Mouse (Mus musculus) layer of hippocampus, adult 18-20 months (tissue): Measurements from ENCODE around the gene Esf1. TPM values are rescaled to one million over a fixed set of nuclear protein-coding genes. Genes with fewer than 3 reads are reported as not detected.
"Not testable (repeated sequence)": the region's sequence is repeated elsewhere in the genome, so short reads cannot be mapped to it uniquely, and the experiment has no call there.

Experiments used
- DNase-seq, 2 experiments: peaks; one replicate each; pipeline ENCODE4 v3.0.0; 2022; ENCODE audit warnings: low spot score in 2 of 2
- total RNA-seq, 2 experiments: library from RNA; stranded (reverse); gene quantifications; 2 replicates each; pipeline ENCODE4 v1.2.3; 2021

Esf1 gene
- total RNA-seq, 2 experiments from 2014 or later, result 18.4 to 21.0 TPM

- no peak for DNase-seq
Measured at GRCm38 (mm10) chr2:140097131-140097591, 73.2 kb downstream of the Esf1 start.

GRCm38 (mm10) chr2:140096034-140096433, 74.3 kb downstream of the Esf1 start:
- DNase-seq, result no peak

GRCm38 (mm10) chr2:140093433-140093832, 76.9 kb downstream of the Esf1 start:
- DNase-seq, result peak; percentile 16 to 47

- no peak for DNase-seq
Measured at GRCm38 (mm10) chr2:140084245-140084644, 86.1 kb downstream of the Esf1 start.

GRCm38 (mm10) chr2:140080747-140081577, 89.4 kb downstream of the Esf1 start:
- no peak for DNase-seq

GRCm38 (mm10) chr2:140079284-140079683, 91.1 kb downstream of the Esf1 start:
- DNase-seq, result not testable (repeated sequence)

- DNase-seq, result no peak
Measured at GRCm38 (mm10) chr2:140078600-140079280, 91.6 kb downstream of the Esf1 start.

- DNase-seq, result no peak
Measured at GRCm38 (mm10) chr2:140077476-140077875, 92.9 kb downstream of the Esf1 start.

- no peak for DNase-seq
Measured at GRCm38 (mm10) chr2:140075150-140075549, 95.2 kb downstream of the Esf1 start.

Other genes starting within 250 kb of the Esf1 start
- gene Tasp1, start 103.8 kb downstream of the Esf1 start, total RNA-seq, result 10 to 100 TPM; 30.5 to 31.8 TPM
- gene Gm17374, start 18.5 kb downstream of the Esf1 start, total RNA-seq, result not detected
- 10 to 100 TPM; 46.5 to 48.4 TPM for gene Ndufaf5, start 85 bp upstream of the Esf1 start, total RNA-seq
- not detected for gene Sel1l2, start 219.1 kb upstream of the Esf1 start, total RNA-seq
- 10 to 100 TPM; 48.7 to 52.0 TPM for gene Macrod2, start 224.7 kb upstream of the Esf1 start, total RNA-seq